Mouse (Mus musculus) forelimb bud, embryonic 11.5 days (tissue): ENCODE data around the gene Tmem8b.

Experiments used
- DNase-seq: peaks from one replicate; pipeline ENCODE4 v3.0.0-alpha.2; 2012; ENCODE audit warnings: low read depth, low spot score

Tmem8b gene

DNA sequence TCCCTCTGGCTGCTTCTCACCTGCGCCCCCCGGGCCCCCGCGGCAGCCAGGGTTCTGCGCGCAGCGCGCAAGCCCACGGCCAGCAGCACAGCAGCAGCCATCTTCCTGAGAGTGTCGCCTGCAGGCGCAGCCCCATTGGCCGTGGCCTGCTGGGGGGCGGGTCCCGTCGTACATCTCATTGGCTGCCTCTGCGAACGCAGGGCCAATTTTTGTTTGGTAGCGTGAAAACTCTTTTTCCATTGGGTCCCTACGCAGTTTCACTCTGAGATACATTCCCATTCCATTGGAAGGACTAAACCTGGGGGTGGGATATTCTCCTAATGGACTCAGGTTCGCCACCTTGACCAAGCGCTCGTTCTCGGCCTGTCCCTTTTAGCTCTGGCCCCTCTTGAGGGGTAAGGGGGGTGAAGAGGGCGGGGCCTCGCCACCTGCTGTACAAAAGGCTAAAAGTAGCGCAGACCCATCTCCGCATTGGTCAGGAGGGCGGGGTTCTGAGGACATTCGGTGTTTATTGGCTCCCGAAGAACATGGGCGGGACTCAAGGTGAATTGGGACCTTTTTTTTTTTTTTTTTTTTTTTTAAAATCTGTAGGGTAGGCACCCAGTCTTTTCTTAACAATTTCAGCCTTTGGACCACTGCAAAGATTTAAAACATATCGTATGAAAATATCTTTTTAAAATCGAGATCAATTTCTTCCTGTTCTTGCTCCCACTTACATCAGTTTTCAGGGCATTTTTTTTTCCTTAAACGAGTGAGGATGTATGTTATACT is 12.2 kb upstream of the Tmem8b start, which contains the start of gene Hint2:
Gene Hint2, minus strand, starts transcription at position 128 of the 771 bp plus-strand sequence.
- peak; percentile 98 for DNase-seq

DNA sequence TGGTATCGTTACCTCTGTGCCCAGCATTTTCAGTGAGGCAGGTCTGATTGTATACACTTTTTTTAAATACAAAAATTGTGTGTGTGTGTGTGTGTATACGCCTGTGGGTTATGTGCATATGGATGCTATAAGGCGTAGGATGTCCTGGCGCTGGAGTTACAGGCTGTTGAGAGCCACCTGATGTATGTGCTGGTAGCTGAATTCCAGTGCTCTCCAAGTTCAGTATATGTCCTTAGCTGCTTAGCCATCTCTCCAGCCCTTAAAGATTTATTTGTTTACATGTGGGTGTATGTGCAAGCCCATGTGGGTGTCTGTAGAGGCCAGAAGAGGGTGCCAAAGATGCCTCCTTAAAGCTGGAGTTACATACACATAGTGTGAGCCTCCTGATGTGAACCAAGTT is 11.6 kb upstream of the Tmem8b start:
- DNase-seq, result no peak

DNA sequence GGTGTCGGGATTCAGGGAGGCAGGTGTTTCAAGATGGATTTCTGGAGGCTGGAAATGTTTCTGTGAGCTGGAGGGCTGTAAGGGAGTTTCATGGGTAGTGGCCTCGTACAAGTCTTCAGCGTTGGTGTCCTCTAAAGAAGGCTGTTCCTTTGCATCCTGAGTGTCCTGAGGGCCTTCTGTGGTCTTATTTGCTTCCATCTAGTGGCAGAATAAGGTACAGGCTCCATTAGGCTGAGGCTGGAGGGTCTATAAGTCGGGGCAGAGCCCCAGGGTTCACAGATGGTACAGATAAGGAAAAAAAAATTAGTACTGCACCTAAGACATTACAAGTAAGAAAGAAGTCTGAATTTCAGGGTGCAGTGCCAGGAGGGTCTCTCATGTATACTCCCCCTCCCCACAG is 2.4 kb upstream of the Tmem8b start:
- DNase-seq, result no peak

DNA sequence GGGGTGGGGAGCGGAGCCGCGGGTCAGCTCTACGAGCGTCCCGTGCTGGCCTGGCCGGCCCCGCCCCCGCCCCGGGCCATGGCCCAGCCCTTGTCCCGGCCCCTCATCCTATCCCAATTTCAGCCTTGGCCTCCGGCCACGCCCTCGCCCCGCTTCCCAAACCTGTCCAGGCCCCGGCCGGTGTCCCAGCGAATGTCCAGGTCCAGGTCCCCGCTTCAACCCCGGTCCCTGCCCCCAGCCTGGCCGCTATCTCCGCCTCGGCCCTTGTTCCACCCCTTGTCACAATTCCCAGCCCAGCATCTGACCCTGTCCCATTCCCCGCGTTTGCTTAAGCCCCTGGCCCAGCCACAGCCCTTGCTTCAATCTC is 640 bp downstream of the Tmem8b start:
- peak; percentile 53 for DNase-seq

DNA sequence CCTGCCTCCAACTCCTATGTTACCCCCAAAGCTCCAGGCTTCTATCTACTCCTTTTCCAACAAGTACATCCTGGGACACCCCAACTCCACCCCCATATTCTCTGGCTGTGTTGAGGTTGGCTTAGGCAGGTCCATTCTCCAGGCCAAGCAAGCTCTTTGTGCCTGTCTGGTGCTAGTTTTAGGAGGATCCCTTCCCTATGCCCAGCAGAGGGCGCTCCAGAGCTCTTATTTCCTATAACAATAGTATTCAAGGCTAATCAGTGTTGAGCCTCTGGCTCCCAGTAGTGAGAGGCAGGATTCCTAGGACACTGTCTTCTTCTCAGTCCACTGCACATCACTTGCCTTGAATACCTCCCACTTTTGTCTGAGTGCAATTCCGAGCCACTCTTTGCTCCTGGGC is 3.3 kb downstream of the Tmem8b start:
- peak; percentile 89 for DNase-seq

DNA sequence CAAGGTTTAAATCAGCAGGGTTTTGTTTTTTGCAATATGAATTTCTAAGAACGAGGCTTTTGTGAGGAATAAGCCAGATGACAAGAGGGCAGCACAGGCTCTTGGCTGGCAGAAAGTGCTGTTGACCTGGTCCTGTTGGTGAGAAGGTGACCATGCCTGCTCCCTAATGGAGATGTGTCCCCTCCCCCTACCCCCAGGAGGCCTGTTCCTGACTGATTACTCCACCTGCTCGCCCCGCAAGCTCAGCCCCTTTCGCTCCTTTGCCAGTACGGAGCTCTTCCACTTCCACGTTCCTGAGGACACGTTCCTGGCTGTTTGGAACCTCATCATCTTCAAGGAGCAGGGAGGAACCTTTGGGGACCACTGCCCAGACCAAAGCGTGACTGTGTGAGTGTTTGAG is 4.9 kb downstream of the Tmem8b start:
- no peak for DNase-seq

DNA sequence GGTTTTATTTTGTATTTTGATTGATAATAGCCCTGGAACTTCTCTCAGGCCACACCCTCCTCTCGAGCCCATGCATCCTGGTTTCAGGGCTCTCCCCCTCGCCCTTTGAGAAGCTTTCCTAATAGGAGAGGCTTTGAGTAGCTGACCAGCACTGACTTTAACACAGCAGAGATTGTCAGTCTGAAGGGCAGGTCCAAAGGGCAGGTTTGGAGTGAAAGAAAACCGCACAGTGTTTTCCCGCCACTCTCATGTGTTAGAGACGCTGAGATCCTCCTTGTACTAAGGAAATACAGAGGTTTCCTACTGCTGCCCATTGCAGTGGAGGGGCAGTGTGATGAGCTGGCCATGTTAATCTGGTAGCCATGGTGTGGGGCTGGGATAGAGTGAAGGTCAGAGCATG is 6.2 kb downstream of the Tmem8b start:
- DNase-seq, result no peak

DNA sequence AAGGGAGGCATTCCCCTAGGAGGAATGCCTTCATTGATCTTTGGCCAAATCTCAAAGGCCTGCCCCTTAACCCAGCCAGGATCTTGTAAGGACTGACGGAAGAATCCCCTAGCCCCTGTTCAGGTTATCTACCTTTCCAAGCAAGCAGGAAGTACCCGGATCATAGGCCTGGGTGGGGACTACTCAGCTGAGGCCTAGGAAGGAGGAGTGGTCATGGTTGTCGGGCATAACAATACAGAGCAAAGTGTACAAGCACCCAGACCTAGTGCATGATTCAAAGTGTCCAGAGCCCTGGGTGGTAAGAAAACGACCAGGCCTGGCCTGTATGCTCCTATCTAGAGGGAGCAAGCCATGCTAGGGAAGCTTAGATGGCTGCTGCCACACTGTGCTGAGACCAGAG is 6.8 kb downstream of the Tmem8b start:
- no peak for DNase-seq

DNA sequence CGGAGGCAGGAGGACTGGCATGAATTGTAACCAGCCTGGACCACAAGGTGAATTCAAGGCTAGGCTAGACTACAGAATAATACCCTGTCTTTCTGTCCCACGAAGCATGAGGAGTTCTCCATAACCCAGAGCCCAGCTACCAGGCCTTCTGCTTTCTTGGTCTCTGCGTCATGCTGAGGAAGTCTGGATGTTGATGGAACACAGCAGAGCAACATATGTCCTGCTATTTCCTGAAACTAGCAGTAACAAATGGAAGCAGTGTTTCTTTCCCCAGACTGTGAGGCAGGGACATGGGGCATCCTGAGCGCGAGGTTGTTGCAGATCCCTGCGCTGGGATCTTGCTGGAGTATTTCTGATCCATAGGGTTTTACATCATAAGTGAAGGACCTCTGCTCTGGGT is 9.8 kb downstream of the Tmem8b start:
- DNase-seq, result no peak

DNA sequence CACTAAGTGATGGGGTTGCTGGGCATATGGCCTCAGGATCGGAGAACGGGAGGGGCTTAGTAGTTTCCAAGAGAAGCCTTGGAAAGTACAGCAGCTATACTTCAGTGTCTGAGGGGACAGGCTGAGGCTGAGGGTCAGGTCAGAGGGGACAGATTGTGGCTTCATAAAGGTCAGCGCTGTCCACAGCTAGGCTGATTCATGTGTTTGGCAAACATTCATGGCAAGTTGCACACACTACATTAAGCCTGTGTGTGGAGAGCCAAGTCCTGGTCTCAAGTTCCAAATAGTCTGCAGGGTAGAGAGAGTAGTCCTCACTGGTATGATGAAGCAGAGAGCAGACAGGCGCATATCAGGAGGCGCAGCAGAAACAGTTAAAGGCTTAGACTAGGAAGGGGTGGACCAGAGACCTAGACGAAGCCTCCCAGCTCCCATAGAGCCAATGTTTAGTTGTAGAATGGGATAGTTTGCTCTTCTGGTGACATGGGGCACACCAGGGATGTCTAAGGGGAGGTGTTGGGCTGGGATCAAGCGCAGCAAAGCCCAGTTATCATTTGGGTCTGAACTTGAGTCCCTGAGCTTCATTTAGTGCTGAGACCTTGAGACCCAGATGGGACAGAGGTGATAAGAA is 10.8 kb downstream of the Tmem8b start:
- DNase-seq, result no peak

DNA sequence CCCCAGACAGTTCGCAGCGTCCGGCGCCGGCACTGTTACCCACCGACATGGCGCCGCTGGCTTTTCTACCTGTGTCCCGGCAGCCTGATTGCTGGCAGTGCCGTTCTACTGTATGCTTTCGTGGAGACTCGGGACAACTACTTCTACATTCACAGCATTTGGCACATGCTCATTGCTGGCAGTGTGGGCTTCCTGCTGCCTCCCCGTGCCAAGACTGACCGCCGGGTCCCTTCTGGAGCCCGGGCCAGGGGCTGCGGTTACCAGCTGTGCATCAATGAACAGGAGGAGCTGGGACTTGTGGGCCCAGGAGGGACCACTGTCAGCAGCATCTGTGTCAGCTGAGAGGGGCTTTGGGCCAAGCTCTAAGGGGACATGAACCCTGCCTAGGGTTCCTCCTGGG is 21.2 kb downstream of the Tmem8b start:
- no peak for DNase-seq

DNA sequence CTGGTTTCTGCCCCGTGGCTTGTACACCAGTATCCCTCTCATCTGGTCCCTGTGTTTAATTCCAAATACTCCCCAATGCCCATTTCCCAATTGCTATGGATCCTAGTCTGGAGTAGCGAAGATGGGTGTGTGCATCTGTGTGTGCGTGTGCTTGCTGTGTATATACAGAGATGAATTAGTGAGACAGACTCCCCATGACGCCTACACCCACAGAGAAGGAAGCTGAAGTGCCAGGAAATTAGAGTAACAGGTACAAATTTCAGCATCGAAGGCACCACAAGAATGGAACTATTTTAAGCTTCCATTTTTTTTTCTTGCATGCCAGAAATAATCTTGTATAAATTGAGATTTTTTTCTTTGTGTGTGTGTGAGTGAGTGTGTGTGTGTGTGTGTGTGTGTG is 22.3 kb downstream of the Tmem8b start:
- no peak for DNase-seq

DNA sequence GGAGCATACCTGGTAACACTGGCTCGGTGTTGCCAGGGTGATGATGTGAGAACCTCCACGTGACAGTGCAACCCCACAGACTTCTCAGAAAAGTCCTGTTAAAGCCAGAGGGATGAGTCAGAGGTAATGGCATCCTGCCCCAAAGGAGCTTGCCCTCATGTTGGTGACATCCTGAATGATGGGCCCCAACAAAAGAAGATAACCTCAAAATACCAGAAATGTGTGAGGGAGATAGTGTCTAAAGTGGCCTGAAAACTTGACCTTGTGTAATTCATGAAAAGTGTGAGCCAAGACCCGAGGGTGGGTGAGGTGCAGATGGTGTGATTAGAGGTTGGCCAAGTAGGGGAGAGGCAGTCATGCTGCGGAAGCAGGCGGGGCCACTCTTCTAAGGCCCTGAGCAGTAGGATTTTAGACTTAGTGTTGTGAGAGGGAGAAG is 25.1 kb downstream of the Tmem8b start:
- DNase-seq, result no peak

DNA sequence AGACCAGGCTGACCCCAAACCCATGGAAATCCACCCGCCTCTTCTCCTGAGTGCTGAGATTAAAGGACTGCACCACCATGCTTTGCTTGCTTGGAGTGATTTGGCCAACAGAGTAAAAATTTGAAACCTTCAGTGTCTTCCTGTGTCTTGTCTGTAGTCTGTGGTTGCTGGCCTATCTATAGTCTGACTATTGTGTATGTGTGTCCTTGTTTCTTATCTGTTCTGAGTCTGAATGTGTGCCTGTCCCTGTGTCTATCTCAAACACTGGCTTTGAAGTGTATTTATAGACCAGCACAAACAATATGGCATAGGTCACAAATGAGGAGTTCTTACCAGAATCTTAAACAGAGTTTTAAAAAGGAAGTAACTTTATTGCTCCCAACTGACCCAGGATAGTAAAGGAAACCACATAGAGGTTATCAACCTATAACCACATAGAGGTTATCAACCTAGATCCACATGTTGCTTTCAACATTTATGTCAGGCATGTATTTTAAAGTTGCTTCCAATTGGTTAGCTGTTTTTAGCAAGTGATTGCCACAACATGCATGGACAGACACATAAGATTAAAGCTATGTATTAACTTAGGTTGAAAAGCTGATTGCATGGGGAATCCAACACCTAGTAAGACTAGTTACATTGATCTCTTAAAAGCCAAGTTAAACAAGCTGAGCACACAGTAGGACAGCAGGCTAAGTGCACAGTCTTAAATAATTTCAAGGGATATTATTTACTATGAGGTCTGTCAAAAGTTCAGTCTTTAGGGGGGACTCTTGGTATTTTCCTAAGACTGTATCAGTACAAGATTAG is 25.9 kb downstream of the Tmem8b start:
- no peak for DNase-seq

DNA sequence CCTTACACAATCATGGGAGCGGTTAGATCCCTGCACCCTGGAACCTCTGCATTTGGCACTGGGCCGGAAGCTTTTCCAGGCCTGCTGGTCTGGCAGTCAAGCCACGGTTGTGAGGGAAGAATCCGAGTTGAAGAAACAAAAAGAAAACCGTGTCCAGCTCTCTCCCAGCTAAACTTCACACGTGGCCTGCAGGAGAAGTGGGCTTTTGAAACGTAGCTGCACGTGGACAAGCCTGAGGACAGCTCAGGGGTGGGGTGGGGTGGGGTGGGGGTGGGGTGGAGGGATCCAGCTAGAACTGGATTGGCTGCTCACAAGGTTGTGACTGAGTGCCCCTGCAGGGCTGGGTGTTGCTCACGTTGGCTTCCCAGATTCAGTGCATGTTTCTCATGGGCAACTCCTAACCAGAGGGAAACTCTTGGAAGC is 26.5 kb downstream of the Tmem8b start:
- no peak for DNase-seq

DNA sequence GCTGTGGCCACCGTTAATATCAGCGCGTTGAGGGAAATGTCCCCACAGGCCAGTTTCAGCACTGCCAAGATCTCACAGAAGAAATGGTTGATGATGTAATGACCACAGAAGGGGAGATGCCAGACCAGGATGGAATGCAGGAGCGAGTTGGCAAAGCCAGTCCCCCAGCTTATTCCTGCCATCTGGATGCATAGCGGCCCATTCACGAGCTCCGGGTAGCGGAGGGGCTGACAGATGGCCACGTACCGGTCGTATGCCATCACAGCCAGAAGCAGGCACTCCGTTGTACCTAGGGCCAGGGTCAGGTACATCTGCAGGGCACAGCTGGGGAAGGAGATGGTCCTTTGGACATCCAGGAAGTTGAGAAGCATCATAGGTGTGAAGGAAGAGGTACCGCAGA is 27.8 kb downstream of the Tmem8b start:
- no peak for DNase-seq

DNA sequence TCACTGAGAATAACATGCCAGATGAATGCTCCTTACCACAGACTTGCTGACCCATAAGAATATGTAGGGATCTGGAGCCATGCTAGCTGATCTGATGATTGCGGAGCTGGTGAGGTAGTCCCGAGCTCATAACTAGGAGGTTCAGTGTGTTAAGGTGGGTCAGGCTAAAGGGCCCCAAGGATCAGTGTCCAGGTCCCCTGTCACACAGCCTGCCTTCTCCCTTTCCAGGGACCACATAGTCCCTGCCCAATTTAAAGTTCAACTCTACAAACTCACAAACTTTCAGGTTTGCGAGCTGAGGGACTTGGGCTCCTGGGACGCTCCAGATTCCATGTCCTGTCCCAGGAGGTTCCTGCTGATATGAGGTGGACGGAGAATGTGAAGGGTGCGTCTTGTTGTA is 31.9 kb downstream of the Tmem8b start, which contains the start of gene Olfr70:
Gene Olfr70, minus strand, starts transcription at position 101 of the 400 bp plus-strand sequence.
- no peak for DNase-seq

DNA sequence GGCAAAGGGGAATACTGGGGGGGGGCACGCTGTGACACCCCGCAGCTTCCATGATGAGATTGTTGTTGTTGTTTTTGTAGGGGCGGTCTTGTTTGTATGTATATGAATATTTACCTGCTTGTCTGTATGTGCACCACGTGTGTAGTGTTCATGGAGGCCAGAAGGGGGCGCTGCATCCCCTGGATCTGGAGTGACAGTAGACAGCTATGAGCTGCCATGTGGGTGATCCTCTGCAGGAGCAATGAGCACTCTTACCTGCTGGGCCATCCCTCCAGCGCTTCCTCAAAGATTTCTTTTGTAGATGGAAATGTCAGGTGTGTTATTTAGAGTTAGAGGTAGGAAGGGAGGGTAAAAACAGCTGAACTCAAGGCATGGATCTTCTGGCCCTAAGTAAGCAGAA is 34.7 kb downstream of the Tmem8b start:
- DNase-seq, result no peak

DNA sequence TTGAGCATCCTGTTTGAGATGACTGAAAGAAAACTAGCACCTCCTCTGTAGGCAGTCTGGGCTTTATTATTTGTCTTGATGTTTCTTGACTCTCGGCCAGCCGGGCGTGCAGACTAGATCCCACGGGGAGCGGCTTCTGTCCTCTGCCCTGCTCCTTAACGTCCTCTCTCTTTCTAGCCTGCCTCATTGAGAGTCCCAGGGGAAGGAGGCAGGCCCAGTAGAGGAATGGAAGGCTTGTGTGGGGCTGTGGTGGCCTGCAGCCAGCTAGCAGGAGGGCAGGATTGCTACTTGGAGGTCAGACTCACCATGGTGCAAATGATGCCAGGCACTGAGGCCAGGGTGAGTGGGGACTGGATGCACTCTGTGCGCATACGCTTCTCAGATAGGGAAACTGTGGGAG is 35.1 kb downstream of the Tmem8b start:
- no peak for DNase-seq

DNA sequence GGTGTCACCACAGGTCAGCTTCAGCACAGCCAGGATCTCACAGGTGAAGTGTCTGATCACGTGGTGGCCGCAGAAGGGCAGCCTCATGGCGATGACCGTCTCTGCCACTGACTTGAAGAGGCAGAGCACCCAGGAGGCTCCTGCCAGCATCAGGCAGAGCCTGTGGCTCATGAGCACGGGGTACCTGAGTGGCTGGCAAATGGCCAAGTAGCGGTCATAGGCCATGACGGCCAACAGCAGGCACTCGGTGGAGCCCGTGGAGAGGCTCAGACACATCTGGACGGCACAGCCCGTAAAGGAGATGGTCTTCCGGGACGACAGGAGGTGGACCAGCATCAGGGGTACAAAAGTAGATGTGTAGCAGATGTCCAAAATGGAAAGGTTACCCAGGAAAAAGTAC is 37.2 kb downstream of the Tmem8b start:
- no peak for DNase-seq

DNA sequence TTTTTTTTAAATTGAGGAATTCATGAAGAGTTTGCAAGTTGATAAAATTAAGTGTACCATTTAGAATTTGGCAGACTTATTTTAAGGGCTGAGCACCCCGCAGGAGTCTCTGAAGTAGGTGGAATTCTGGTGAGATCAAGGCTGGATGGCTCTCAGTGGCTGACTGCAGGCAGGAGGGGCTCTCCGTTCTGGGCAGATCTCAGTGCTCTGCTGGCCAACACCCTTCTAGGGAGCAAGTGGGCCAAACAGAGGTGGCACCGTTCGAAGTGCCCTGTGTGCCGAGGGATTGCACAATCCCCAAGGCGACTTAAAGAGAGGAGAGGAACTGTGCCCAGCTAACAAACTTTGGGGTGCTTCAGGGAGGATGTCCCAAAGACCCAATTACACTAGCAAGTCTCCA is 41.1 kb downstream of the Tmem8b start, which contains the start of gene Olfr71:
Gene Olfr71, minus strand, starts transcription at position 387 of the 400 bp plus-strand sequence.
- no peak for DNase-seq

DNA sequence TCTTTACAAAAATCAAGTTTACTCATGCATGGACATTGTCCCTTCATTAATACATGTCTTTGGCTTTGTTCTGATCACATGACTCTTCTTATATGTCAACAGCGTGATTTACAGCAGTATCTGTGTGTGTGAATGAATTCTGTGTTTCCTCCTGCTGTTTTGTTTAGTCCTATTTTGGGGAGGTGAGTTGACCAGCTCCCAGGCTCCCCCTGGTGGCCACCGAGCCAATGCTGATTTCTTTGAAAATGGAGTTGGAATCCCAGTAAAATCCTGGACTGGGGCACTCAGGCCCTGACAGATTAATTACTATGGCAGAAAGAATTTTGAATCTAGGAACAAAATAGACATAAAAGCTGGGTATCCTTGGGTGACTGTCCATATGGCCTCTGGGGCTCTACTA is 43.0 kb downstream of the Tmem8b start:
- DNase-seq, result peak; percentile 75
